Mouse (Mus musculus) T-cell, adult 66 days (primary cell): ENCODE data around the gene Olfr700. TPM values are rescaled to one million over a fixed set of nuclear protein-coding genes. Genes with fewer than 3 reads are reported as not detected.

Experiments
- total RNA-seq, 2 experiments: library from RNA; stranded (reverse); gene quantifications; 3 replicates in 1 of 2; 4 replicates in 1 of 2; pipeline ENCODE4 v1.2.4; 2023

Olfr700 gene
- total RNA-seq, result not detected

GRCm38 (mm10) chr7:106808734-106809133 lies at the start of gene Olfr700:
Gene Olfr700 (minus strand): TSS chr7:106808834.

GRCm38 (mm10) chr7:106843060-106843459 lies 34.4 kb upstream of the Olfr700 start, which contains the start of gene Olfr703:
Gene Olfr703 (plus strand): TSS chr7:106843360.

GRCm38 (mm10) chr7:106833793-106834192 lies 25.2 kb upstream of the Olfr700 start, which contains the start of gene Olfr702:
Gene Olfr702 (minus strand): TSS chr7:106833893.

GRCm38 (mm10) chr7:106813829-106814228 lies 5.2 kb upstream of the Olfr700 start, which contains the start of gene Olfr701:
Gene Olfr701 (plus strand): TSS chr7:106814129.

GRCm38 (mm10) chr7:106793098-106793497 lies 15.5 kb downstream of the Olfr700 start, which contains the start of gene Olfr699:
Gene Olfr699 (minus strand): TSS chr7:106793198.

Other genes starting within 250 kb of the Olfr700 start
- not detected for gene Olfr693, start 128.2 kb downstream of the Olfr700 start, total RNA-seq
- gene Olfr694, start 117.0 kb downstream of the Olfr700 start, total RNA-seq, result not detected
- gene Olfr695, start 92.4 kb downstream of the Olfr700 start, total RNA-seq, result not detected
- not detected for gene Olfr697, start 66.4 kb downstream of the Olfr700 start, total RNA-seq
- not detected for gene Olfr698, start 53.4 kb downstream of the Olfr700 start, total RNA-seq
- gene Olfr699, start 15.6 kb downstream of the Olfr700 start, total RNA-seq, result not detected
- not detected for gene Olfr701, start 5.3 kb upstream of the Olfr700 start, total RNA-seq
- gene Olfr702, start 25.1 kb upstream of the Olfr700 start, total RNA-seq, result not detected
- not detected for gene Olfr703, start 34.5 kb upstream of the Olfr700 start, total RNA-seq
- not detected for gene Olfr704, start 54.4 kb upstream of the Olfr700 start, total RNA-seq
- not detected for gene Olfr705, start 68.1 kb upstream of the Olfr700 start, total RNA-seq
- gene Olfr706, start 79.3 kb upstream of the Olfr700 start, total RNA-seq, result not detected
- not detected for gene Olfr707, start 92.4 kb upstream of the Olfr700 start, total RNA-seq
- not detected for gene Olfr1532-ps1, start 99.2 kb upstream of the Olfr700 start, total RNA-seq
- under 1 TPM; 0.20 to 0.21 TPM for gene Olfr709-ps1, start 123.4 kb upstream of the Olfr700 start, total RNA-seq
- gene Olfr710, start 139.5 kb upstream of the Olfr700 start, total RNA-seq, result not detected
- gene Olfr6, start 155.1 kb upstream of the Olfr700 start, total RNA-seq, result not detected
- gene Olfr711, start 166.6 kb upstream of the Olfr700 start, total RNA-seq, result not detected
- not detected for gene Olfr2, start 197.2 kb upstream of the Olfr700 start, total RNA-seq
- not detected for gene Olfr713, start 222.3 kb upstream of the Olfr700 start, total RNA-seq